Mouse (Mus musculus) heart, adult 9 months (tissue): Measurements from ENCODE around the gene Lrrc73.

Experiments
- DNase-seq, 2 experiments: peaks; one replicate each; pipeline ENCODE4 v3.0.0; 2022; ENCODE audit warnings: low spot score in 2 of 2

Lrrc73 gene

DNA sequence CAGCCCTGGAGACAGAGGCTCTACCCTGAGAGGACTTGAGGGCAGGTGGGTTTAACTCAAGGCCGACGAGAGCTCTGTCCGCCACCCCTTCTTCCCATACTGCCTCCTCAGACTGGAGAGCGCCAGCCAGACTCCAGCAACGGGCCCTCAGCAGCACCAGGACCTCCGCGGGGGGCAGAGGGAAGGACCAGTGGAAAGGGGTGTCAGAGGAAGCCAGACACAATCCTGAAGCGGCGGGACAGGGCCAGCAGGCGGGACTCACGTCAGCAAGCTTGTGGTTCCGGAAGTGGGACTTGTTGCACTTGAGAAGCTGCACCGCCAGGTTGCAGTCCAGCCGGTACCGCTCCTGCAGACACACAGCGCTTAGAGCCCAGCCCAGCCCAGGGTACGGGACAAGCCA, 6.3 kb downstream of the Lrrc73 start:
- no peak for DNase-seq

DNA sequence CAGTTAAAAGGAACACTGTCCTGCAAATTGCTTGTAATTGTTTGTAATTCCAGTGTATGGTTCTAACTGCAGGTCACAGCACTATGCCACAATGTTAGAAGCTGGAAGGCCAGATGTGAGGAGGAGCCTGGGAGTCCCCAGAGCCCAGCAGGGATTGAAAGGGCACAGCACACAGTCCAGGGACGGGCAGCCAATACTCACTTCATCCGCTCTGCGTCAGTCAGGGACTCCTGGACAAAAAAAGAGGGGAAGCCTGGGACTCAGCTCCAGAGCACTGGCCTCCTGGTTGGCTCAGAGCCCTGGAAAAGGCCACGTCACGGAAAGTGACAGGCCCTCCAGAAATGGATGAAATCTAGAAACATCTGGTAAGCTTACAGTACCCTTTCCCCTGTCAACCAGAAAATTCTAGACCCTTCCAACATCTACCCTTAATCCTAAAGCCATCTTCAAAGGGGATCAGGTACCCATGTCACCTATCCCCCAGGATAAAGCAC, 8.9 kb downstream of the Lrrc73 start:
- no peak for DNase-seq

DNA sequence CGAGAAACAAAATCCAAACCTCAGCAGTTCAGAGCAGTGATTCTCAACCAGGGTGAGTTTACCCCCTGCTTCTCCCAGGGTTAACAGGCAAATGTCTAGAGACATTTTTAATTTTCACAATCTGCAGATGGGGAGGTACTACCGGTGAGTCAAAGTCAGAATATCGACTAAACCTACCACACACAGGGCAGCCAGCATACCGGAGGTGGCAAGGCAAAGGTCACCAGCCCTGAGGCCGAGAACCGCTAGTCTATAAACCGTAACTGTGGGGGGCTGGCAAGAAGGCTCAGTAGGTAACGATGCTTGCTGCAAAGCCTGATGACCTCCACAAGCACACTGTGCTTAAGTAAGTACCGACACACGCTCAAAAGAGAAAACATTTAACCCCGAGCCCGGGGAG, 12.2 kb downstream of the Lrrc73 start:
- DNase-seq: no peak

DNA sequence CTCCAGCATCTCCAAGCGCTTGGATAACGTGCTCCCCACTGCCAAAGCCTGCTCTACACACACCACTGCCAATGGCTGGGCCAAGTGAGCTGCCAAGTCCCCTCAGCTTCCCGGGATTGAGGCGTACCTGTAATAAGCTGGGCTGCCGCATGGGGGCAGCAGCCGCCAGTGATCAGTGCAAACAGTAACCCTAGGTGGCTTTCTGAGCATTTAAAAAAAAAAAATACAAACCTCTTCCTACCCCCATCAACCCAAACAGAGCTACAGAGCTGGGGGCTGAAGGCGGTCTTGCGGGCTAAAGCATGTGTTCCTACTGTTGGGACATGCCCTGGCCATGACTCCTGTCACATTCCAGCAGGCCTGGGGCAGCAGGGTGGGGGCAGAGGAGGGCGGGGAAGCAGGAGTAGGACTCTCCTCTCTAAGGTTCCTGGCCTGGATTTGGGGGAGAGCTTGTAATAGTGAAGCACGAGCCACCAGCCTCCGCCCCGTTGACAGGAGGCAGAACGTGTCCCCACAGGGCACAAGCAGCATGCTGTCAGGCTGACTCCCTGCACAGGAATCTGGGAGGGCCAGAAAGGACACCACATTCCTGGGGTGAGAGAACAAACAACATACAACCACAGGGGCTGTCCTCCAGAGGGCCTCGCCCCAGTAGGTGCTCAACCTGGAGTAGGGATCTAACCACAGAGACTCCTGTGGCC, 12.7 kb downstream of the Lrrc73 start:
- DNase-seq: peak; percentile 74 to 80

DNA sequence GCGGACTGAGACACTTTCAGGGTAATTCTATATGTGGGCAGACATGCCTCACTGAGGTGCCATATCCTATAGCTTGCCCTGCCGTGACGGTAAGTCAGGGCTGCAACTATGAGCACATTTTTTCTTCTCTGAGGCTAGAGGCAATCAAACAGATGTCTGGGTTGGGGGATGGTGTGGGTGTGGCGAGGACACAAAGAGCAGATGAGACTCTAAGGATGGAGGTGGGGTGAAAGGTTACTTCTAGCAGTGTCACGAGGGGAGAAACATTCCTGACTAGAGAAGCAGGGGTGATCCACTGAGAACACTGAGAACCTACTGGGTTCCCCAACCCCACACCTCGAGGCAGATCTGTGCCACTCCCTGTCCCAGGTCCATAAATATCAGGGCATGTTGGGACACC, 13.7 kb downstream of the Lrrc73 start:
- DNase-seq: no peak

DNA sequence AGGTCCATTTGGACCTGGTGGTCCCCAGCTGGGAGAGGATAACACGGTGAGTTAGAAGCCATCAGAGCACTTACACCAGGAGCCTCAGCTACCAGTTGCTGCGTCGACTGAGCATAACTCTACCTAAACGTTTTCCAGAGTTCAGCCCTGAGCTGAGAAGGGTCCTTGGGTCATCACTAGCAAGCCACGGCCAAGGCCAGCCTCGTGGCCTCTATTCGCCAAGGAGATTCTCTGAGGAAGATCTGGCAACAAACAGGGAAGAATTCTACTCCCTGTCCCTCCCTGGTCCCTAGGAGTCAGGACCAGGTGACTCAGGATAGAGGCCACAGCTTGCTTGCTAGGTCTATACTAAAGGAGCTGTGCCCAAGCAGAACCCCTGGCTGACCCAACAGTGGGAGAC, 14.2 kb downstream of the Lrrc73 start:
- no peak for DNase-seq

DNA sequence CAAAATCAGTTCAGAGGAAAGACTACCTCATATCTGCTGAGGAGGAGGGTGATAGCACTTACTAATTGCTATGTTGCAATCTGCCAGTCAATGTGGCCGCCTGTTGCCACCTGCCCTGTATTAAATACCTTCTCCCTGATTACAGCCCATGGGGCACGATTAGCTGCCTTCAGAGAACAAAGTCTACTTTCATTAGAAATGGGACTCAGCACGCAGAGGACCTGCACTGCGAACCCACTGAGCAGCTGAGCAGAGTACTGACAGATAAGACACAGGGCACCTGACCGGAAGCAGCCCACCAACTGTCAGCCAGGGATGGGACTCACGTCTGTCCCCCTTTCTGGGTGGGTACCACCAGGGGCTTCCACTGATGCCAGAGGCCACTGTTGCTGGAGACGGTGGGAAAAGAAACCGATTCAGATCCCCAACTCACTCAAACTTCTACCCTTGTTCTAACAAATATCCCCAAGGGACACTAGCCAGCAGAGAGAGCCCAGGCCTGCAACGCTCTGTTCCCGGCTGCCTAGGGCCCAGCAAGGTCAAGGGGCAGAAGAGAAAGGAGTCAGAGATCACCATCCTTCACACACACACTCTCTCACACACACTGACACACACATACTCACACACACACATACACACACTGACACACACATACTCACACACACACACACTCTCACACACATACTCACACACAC, 14.8 kb downstream of the Lrrc73 start:
- DNase-seq: no peak

DNA sequence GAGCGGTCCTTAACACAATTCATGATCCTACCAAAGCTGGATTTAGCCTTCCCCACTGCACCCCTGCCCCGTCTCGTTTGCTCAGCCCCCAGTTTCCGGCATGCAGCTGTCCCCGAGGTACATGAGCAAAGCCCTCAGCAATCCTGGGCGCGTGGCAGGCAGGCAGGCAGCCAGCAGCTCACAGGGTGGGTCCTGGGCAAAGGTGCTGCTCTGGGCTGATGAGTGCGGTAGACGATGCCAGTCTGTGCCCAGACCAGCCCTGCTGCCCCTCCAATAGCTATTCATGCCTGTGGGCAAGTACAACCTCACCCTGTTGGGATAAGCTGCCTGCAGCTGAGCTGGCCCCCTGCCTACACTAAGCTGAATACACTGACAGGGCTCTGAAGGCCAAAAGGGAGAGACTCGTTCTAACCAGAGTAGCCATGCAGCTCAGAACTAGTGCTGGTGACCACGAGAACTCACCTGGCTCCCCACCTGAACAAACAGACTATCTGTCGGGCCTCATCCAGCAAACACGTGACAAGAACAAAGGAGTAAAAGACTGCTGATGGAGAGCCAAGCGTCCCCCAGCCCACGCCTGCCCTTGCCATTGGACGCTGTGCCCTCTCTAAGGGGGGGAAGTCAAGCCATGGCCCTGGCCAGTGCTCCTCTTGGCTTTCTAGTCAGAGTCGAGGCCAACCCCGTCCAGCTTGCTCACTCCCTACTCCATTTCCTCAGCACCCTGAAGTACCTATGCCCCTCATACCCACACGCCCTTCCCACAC, 16.6 kb downstream of the Lrrc73 start:
- DNase-seq: peak; percentile 61 to 65

DNA sequence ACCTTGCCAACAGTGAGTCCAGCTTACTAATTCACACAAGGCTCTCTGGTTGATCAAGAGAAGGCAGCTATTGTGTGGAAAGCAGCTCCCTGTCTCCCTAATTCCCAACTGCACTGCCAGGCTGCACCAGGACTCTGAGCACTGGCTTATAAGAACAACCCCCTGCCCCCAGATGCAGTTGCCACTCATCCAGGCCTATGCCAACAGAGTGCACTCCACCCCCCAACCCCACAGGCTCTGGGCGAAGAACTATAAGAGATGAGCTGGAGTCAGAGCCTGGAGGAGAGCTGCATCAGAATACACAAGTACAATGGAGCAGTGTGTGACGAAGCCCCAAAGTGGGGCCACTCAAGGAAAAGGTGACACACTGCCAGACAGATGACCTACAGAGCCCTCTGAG, 18.7 kb downstream of the Lrrc73 start:
- no peak for DNase-seq

DNA sequence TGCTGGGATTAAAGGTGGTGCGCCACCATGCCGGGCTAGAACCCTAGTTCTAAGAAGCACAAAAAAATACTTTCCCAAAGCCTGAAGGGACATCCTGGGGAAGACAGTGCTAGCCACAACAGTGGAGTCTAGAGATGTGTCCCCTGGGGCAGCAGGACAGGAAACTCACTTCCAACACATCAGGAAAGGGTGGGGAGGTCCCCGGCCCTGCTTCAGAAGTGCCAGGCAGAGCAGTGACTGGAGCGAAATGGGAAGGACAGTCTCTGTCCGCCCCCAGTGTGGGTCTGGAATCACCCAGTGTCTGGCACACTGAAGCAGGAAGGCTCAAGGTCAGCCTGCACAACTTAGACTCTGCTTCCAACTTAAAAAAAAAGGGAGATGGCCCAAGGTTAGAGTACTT, 19.3 kb downstream of the Lrrc73 start:
- DNase-seq: peak; percentile 47 to 77

DNA sequence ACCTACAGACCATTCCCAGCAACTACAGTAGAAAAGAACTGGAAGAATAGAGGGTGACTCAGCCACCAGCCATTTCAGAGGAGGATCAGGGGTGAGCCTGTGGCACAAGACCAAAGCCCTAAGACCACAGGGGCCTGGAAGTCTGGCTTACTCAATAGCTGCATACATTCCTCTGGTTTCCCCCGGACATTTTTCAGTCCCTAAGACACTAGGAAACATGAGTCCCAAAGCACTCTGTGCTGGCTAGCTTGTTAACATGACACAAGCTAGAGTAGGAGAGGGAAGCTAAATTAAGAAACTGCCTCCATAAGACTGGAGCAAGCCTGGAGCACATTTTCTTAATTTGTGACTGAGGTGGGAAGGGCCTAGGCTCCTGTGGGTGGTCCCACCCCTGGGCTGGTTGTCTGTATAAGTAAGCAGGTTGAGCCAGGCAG, 20.5 kb downstream of the Lrrc73 start:
- no peak for DNase-seq

DNA sequence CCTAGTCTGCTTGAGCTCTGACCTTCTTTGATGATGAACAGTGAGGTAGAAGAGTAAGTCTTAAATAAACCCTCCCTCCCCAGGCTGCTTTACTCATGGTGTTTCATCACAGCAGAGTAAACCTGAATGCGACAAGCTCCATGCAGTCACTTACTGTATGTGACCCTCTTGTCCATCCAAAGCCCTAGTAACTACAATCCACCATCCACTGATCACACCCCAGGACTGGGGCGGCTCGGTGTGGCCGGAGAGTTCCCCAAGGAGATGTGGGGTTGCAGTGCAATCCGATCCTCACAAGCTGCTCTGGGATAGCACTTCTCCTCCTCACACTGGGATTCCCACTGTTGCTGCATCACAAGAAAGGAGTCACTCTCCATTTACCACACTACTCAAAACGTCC, 21.1 kb downstream of the Lrrc73 start:
- no peak for DNase-seq

DNA sequence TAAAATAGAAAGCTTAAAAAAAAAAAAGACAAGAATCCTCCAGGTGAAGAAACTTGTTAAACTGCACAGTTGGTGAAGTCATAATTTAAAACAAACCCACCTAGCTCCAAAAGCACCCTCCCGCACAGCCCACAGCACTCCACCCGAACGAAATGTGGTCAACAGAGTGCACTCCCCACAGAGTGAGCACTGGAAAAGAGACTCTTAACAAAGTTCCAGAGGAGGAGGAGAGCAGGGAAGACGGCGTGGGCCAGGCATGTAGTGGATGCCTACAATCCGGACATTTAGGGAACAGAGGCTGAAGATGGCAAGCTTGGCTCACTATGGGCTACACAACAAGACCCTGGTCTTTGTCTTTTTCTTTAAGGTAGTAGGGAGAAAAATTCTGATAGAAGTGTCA, 21.7 kb downstream of the Lrrc73 start:
- no peak for DNase-seq

DNA sequence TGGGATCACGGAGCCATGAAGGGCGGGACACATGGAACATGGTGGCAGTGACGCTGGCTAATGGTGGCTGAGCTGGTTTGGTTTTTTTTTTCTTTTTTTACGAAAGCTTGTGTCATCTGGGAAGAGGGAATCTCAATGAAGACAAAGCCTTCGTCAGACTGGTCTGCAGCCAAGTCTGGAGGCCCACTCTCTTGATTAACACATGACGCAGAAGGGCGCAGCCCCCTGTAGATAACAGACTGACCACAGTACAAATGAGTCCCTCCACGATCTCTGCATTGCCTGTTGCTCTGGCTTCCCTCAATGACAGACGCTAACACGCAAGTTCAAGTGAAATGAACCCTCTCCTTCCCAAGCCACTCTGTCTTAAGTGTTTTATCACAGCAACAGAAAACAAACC, 22.2 kb downstream of the Lrrc73 start:
- DNase-seq: no peak

DNA sequence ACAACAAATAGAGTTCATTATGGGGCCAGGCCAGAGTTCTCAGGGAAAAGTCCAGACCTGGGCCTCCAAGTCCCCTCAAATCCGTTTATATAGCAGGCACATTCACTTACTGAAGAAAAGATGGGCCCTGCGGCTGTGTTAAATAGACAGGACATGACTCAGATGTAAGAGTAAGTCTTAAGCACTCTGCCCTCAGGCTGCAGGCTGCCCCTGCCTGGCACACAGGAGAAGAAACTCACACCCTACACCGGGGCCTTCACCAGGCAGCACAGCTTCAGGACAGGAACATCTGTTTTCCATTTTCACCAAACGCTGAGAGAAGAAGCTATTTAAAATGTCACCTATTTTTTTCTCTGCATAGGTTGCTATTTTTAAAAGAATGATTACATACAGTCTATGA, 24.3 kb downstream of the Lrrc73 start:
- DNase-seq: no peak

DNA sequence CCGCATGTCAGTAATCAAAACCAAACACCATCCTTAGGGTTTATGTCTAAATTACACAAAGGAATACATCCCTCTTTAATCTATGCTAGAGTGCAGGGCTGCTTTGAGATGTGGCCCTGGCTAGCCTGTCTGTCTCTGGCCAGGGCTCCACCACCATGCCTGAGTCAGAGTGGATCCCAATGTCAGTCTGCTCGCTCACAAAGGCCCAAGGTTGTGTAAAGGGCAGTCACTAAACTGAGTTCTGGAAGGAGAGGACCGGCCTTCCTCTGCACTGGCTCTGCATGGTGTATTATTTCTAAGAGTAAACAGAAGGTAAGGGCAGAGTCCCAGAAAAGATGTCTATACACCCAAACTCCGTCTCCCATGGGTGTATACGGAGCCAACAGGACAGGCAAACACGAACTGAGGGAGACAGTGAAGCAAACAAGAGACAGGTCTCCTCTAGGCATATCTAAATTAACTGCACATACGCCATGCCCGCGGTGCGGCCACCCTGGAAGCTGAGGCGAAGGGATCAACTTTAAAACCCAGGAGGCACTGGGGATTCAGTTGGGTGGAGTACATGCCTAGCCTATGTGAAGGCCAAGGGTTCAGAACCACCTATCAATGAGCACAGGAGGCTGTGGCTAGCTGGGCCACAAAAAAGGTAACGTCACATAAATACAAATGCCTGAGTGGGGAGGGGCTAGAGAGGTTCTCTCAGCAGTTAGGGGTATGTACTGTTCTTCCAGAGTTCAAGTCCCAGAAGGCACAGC, 24.9 kb downstream of the Lrrc73 start:
- no peak for DNase-seq

DNA sequence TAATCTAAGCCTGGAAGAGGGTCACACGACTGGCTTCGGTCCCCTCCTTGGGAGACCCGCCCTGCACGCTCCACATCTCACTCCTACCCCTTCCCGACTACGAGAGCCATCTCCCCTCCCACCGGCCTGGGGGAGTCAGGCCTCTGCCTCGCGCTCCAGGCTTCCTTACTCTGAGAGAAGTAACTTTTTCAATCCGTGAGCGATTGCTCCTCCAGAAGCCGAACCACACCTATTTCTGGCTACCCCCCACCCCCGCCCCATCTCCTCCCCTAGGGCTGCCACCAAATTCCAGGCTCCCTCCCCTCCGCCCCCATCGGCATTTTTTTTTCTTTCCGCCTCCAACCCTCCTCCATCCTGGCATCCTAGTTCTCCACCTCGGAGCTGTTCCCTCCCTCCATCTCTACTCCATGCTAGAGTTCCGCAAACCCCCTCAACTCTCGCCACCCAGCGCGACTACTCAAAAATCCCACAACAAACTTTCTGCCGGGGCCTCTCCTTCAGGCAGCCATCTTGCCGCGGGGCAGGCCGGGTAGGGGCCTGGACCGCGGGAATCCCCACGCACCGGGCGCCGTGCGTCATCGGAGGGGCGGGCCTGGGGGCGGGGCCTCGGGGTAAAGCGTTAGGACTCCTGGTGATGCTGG, 29.3 kb downstream of the Lrrc73 start, which contains the start of gene Tjap1:
Gene Tjap1, minus strand, starts transcription at position 544 of the 641 bp plus-strand sequence.
- peak; percentile 82 to 84 for DNase-seq

DNA sequence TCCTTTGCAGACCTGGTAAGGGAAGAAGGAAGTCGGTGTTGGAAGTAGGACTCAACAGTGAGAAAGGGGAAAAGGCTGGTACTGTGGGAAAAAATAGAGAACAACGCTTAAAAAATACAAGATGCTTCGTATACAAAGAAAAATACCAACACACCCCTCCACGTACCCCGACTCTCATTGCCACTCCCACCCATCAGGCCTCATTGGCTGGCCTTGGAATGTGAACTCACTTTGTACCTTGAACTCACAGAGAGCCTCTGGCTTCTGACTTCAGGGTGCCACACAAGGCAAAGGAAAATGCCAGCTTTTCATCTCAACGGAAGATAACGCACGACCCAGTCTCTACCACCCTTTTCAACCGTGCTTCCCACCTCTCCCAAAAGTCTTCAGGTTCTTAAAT, 29.8 kb downstream of the Lrrc73 start:
- no peak for DNase-seq

DNA sequence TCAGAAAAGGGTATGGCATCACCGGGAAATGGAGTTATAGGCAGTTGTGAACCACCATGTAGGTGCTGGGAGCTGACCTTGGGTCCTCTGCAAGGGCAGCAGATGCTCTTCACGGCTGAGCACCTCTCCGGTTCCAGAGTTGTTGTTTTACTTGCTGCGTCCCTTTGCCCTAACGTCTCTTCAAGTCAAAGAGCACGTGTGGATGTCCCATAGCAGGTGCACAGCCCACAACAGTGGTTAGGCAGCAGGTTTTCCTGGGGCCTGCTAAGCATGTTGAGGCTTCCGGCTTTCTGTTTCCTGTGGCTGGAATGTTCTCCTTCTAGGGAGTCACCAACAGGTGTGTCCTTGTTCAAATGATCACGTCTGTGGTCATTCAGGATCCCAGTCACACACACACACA, 30.6 kb downstream of the Lrrc73 start:
- no peak for DNase-seq

DNA sequence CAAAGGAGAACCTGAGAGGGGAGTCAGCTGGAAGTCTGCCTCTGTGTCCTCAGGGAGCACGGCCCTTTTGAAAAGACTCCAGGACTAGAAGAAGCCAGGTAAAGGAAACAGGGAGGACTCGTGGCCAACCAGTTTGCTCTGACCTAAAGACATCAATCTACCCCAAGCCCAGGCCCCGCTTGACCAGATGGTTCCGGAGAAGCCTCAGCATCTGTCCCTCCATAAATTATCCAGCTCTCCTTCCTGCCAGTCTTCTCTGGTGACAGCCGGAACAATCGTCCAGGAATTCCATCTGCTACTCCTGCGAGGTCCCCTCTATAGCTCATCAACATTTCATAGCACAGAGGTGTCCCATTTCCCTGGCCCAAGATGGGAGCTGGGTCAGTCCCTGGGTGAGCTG, 31.3 kb downstream of the Lrrc73 start:
- no peak for DNase-seq

DNA sequence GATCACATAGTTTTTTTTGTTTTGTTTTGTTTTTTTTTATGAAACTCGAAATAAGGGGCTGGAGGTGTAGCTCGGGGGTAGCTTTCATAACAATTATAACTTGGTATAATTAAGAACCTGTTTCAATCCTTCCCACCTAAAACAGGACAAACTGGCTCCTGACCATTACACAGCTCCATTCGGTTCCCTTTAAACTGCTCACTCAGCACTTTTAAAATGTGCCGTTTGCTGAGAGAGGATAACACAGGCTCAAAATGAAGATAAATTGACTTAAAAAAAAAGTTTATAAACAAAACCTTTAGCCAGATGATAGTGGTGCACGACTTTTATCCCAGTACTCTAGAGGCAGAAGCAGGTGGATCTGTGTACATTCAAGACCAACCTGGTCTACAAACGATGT, 32.1 kb downstream of the Lrrc73 start:
- DNase-seq: no peak
